Mouse (Mus musculus): ENCODE data around the gene Kansl1l. TPM values are rescaled to one million over a fixed set of nuclear protein-coding genes. Genes with fewer than 3 reads are reported as not detected.

Kansl1l gene
- polyA plus RNA-seq, 1 experiment from 2014 or later: 7.8 TPM

Other genes starting within 250 kb of the Kansl1l start
- 60.6 and 62.6 TPM in 2 replicates for gene Rpe, start 116.7 kb downstream of the Kansl1l start, polyA plus RNA-seq (2014; fragmentation: Nextera tagmentation; extraction: Ambion mirVana)
- 54.1 and 61.4 TPM in 2 replicates for gene Acadl, start 45.7 kb upstream of the Kansl1l start, polyA plus RNA-seq (2014; fragmentation: Nextera tagmentation; extraction: Ambion mirVana)
- gene Myl1, start 127.8 kb upstream of the Kansl1l start, polyA plus RNA-seq (2014; fragmentation: Nextera tagmentation; extraction: Ambion mirVana): 0.36 and 0.55 TPM in 2 replicates
- gene Lancl1, start 221.3 kb upstream of the Kansl1l start, polyA plus RNA-seq (2014; fragmentation: Nextera tagmentation; extraction: Ambion mirVana): 83.1 and 90.4 TPM in 2 replicates